Mouse (Mus musculus) limb, embryonic 10.5 days (tissue): ENCODE data around the gene Fyn. TPM values are rescaled to one million over a fixed set of nuclear protein-coding genes. Genes with fewer than 3 reads are reported as not detected.

Source experiments
- DNase-seq: peaks from one replicate; pipeline ENCODE4 v3.0.0-alpha.2; 2017; ENCODE audit warnings: low spot score
- H3K27ac ChIP-seq: fragments of 300-500 bp; sonication (generic); 2 replicates; pipeline ENCODE4 v1.5.1; 2016; ENCODE audit warnings: mild to moderate bottlenecking
- H3K27me3 ChIP-seq: fragments of 300-500 bp; sonication (generic); 2 replicates; pipeline ENCODE4 v1.6.1; 2016; ENCODE audit warnings: low read depth, mild to moderate bottlenecking; ENCODE audit not compliant: poor library complexity, severe bottlenecking
- H3K36me3 ChIP-seq: fragments of 300-500 bp; sonication (generic); 2 replicates; pipeline ENCODE4 v1.6.1; 2016; ENCODE audit warnings: mild to moderate bottlenecking, moderate library complexity
- H3K4me1 ChIP-seq: fragments of 300-500 bp; sonication (generic); 2 replicates; pipeline ENCODE4 v1.6.1; 2016
- H3K4me3 ChIP-seq: fragments of 300-500 bp; sonication (generic); 2 replicates; pipeline ENCODE4 v1.5.1; 2016; ENCODE audit warnings: mild to moderate bottlenecking, moderate library complexity
- H3K9me3 ChIP-seq: fragments of 300-500 bp; sonication (generic); replicated peaks from 2 replicates; pipeline ENCODE4 v1.6.1; 2016; ENCODE audit warnings: mild to moderate bottlenecking
- WGBS: fragments of 180-500 bp; shearing (Covaris S2); methylation state at CpG from one replicate; pipeline ENCODE4 v1.1.7; 2016; 5-methylcytosine and 5-hydroxymethylcytosine counted together
- polyA plus RNA-seq: library from polyadenylated mRNA; unstranded; fragments of >200 nt; fragmentation: Nextera tagmentation; extraction: Ambion mirVana; gene quantifications from 2 replicates; pipeline ENCODE4 v1.2.1, GENCODE M21; 2016

Fyn gene
- polyA plus RNA-seq, 1 experiment from 2014 or later: 16.0 TPM

GRCm38 (mm10) chr10:39405982-39406797 is 37.5 kb downstream of the Fyn start:
- peaks cover 14% of the 10 kb centered on the region for H3K4me1 ChIP-seq
- no peak overlapping the region for H3K27ac ChIP-seq
- H3K9me3 ChIP-seq: no peaks in the 10 kb centered on the region
- WGBS: 68% methylated on average over 10 of the region's 10 CpGs
- H3K4me3 ChIP-seq: no peak overlapping the region
- DNase-seq: no peak
- H3K27me3 ChIP-seq: no peaks in the 10 kb centered on the region
- H3K36me3 ChIP-seq: no peaks in the 10 kb centered on the region

- H3K36me3 ChIP-seq: no peaks in the 10 kb centered on the region
- H3K27ac ChIP-seq: no peak overlapping the region
- H3K4me1 ChIP-seq: peaks cover 14% of the 10 kb centered on the region
- H3K27me3 ChIP-seq: no peaks in the 10 kb centered on the region
- no peak overlapping the region for H3K4me3 ChIP-seq
- WGBS: 93% methylated on average over 7 of the region's 7 CpGs
- H3K9me3 ChIP-seq: no peaks in the 10 kb centered on the region
- no peak for DNase-seq
Observed at GRCm38 (mm10) chr10:39406798-39407189, 38.1 kb downstream of the Fyn start.

DNA sequence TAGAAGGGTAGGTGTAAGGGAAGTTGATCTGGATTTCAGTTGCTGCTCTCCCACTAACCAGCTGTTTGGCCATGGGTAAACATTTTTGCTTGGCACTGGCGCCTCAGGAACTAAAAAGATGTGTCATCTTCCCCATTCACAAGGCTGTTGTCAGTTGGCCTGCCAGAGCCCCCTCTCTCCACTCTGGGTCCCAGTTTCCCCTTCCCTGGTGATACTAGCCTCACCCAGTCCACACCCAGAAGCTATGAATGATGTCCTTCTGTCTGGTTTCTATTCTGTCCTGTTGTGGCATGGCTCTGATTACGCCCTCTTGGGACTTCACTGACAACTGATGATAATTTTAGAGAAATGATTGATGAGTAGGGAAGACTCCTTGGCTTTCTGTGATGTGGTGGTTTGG is 38.9 kb downstream of the Fyn start:
- H3K27ac ChIP-seq: no peak overlapping the region
- WGBS: 97% methylated on average over 2 of the region's 2 CpGs
- no peaks in the 10 kb centered on the region for H3K27me3 ChIP-seq
- peaks cover 14% of the 10 kb centered on the region for H3K4me1 ChIP-seq
- no peaks in the 10 kb centered on the region for H3K9me3 ChIP-seq
- H3K36me3 ChIP-seq: no peaks in the 10 kb centered on the region
- DNase-seq: no peak
- no peak overlapping the region for H3K4me3 ChIP-seq

- H3K4me1 ChIP-seq: peaks cover 14% of the 10 kb centered on the region
- H3K27ac ChIP-seq: no peak overlapping the region
- H3K27me3 ChIP-seq: no peaks in the 10 kb centered on the region
- no peak overlapping the region for H3K4me3 ChIP-seq
- no peaks in the 10 kb centered on the region for H3K9me3 ChIP-seq
- H3K36me3 ChIP-seq: no peaks in the 10 kb centered on the region
- no peak for DNase-seq
- 78% methylated on average over 7 of the region's 7 CpGs for WGBS
Observed at GRCm38 (mm10) chr10:39409602-39410001, 40.9 kb downstream of the Fyn start.

- H3K27me3 ChIP-seq: no peaks in the 10 kb centered on the region
- no peak for DNase-seq
- WGBS: 83% methylated on average over 6 of the region's 6 CpGs
- no peak overlapping the region for H3K4me3 ChIP-seq
- no peak overlapping the region for H3K27ac ChIP-seq
- no peaks in the 10 kb centered on the region for H3K36me3 ChIP-seq
- no peaks in the 10 kb centered on the region for H3K9me3 ChIP-seq
- H3K4me1 ChIP-seq: peaks cover 13% of the 10 kb centered on the region
Observed at GRCm38 (mm10) chr10:39410151-39410649, 41.5 kb downstream of the Fyn start.

GRCm38 (mm10) chr10:39411857-39412559 is 43.4 kb downstream of the Fyn start:
- H3K4me3 ChIP-seq: no peak overlapping the region
- no peaks in the 10 kb centered on the region for H3K27me3 ChIP-seq
- H3K27ac ChIP-seq: no peak overlapping the region
- H3K4me1 ChIP-seq: peaks cover 5% of the 10 kb centered on the region; the same call in 1 of the 2 replicates
- no peaks in the 10 kb centered on the region for H3K36me3 ChIP-seq
- DNase-seq: no peak
- WGBS: 92% methylated on average over 8 of the region's 8 CpGs
- H3K9me3 ChIP-seq: no peaks in the 10 kb centered on the region

DNA sequence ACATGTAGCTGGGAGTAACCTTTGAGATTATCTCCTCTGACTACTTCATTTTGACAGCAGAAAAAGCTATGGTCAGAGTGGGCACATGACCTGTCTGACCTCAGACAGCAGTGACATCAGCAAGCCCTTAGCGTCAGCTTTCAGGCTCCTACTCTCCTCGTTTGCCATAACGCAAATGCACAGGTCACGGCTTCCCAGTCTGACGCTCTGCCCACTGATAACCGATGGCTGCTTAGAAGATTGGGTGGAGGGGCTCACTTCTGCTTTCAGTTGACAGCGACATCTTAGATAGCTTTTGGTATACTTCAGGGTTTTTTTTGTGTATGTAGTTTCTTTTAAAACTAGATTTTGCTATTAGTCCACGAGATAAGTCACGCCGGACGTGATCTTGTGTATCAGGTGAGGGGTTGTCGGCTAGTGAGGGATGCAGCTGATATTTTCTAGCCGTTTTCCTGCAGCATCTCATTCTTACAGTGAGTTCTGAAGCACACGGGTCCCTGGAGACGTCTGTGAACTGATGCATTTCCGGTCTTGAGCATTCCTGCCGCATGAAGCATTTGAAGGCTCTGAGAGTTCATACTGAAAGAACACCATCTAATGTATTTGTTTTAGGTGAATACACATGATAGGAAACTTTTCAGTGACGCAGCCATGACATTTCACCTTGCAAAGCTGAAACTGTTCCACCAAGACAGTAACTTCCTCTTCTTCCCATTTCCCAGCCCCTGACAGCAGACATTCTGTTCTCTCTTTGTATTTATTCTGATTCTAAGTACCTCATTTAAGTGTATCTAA is 44.4 kb downstream of the Fyn start:
- Histone ChIP-seq H3K27ac (no peak overlapping the region), H3K4me1 (peaks cover 13% of the 10 kb centered on the region), H3K27me3 (no peaks in the 10 kb centered on the region), H3K9me3 (no peaks in the 10 kb centered on the region), H3K36me3 (no peaks in the 10 kb centered on the region), H3K4me3 (no peak overlapping the region)
- DNase-seq: no peak
- 80% methylated on average over 18 of the region's 18 CpGs for WGBS

GRCm38 (mm10) chr10:39414068-39414467 is 45.4 kb downstream of the Fyn start:
- peaks cover 13% of the 10 kb centered on the region for H3K4me1 ChIP-seq
- WGBS: 76% methylated on average over 1 of the region's 1 CpGs

GRCm38 (mm10) chr10:39415586-39415985 is 46.9 kb downstream of the Fyn start:
- 65% methylated on average over 2 of the region's 2 CpGs for WGBS
- DNase-seq: no peak
- Histone ChIP-seq H3K36me3 (no peaks in the 10 kb centered on the region), H3K27me3 (no peaks in the 10 kb centered on the region), H3K4me3 (no peak overlapping the region), H3K4me1 (peaks cover 13% of the 10 kb centered on the region), H3K27ac (no peak overlapping the region), H3K9me3 (no peaks in the 10 kb centered on the region)

More at GRCm38 (mm10) chr10:39414068-39414467, 45.4 kb downstream of the Fyn start:
- Histone ChIP-seq H3K9me3 (no peaks in the 10 kb centered on the region), H3K27ac (no peak overlapping the region), H3K36me3 (no peaks in the 10 kb centered on the region), H3K4me3 (no peak overlapping the region), H3K27me3 (no peaks in the 10 kb centered on the region)
- no peak for DNase-seq

- WGBS: 82% methylated on average over 5 of the region's 5 CpGs
- Histone ChIP-seq H3K4me1 (peaks cover 21% of the 10 kb centered on the region), H3K9me3 (no peaks in the 10 kb centered on the region), H3K27me3 (no peaks in the 10 kb centered on the region), H3K27ac (no peak overlapping the region), H3K4me3 (no peak overlapping the region), H3K36me3 (no peaks in the 10 kb centered on the region)
- no peak for DNase-seq
Observed at GRCm38 (mm10) chr10:39417611-39418010, 49.0 kb downstream of the Fyn start.

- DNase-seq: no peak
- Histone ChIP-seq H3K4me3 (no peak overlapping the region), H3K4me1 (peaks cover 21% of the 10 kb centered on the region), H3K36me3 (no peaks in the 10 kb centered on the region), H3K27me3 (no peaks in the 10 kb centered on the region), H3K9me3 (no peaks in the 10 kb centered on the region), H3K27ac (no peak overlapping the region)
- WGBS: 89% methylated on average over 7 of the region's 7 CpGs
Observed at GRCm38 (mm10) chr10:39418395-39418794, 49.7 kb downstream of the Fyn start.

DNA sequence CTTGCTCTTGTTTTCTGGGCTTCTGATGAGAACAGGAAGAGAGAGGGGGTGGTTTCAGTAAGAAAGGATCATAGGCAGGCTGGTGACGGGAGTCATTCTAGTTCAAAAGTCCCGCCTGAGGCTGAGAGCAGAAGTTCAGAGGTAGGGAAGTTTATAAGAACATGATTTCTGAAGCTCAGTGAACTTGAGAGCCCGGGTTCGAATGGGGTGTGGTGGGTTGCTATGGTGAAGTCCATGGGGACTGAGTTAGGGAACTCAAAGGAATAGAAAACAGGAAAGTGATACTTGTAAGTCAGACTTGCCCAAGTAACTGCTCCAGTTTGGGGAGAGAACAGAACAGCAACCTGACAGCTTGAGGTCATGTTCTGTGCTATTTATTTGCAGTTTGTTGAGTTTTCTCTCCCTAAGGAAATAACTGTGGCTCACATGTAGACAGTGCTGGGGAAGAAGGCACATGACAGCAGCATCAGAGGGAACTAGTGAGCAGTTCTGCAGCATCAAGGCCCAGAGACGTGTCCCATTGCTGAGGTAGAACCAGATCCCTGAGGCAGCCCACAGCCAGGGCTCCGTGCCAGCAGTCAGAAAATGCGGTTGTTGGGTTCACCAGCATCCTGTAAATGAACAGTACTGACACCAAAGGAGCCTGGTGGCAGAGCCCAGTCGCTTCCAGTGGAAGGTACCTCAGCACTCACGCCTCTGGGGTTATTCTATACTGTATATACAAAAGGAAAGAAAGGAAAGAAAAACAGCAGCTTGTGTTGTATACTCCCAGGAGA is 52.4 kb downstream of the Fyn start:
- 82% methylated on average over 9 of the region's 9 CpGs for WGBS
- Histone ChIP-seq H3K36me3 (peaks cover 12% of the 10 kb centered on the region), H3K27ac (peak overlapping the region; percentile 23; the same call in 1 of the 2 replicates), H3K4me3 (no peak overlapping the region), H3K27me3 (no peaks in the 10 kb centered on the region), H3K9me3 (no peaks in the 10 kb centered on the region), H3K4me1 (peaks cover 21% of the 10 kb centered on the region)
- DNase-seq: no peak
